Mouse (Mus musculus) left cerebral cortex, adult 18-20 months (tissue): ENCODE data around the gene Tulp3. TPM values are rescaled to one million over a fixed set of nuclear protein-coding genes. Genes with fewer than 3 reads are reported as not detected.

ENCODE experiments used
- total RNA-seq, 2 experiments: library from RNA; stranded (reverse); gene quantifications; 2 replicates each; pipeline ENCODE4 v1.2.3; 2021

Tulp3 gene
- total RNA-seq, 2 experiments from 2014 or later = 15.4 to 18.6 TPM

Other genes starting within 250 kb of the Tulp3 start
- gene Tspan9, start 212.3 kb downstream of the Tulp3 start, total RNA-seq = 10 to 100 TPM; 53.5 to 53.8 TPM
- 1 to 10 TPM in 1 of 2 experiments, under 1 TPM in 1; 0.56 to 1.9 TPM for gene Tead4, start 55.0 kb downstream of the Tulp3 start, total RNA-seq
- gene Rhno1, start 7.1 kb upstream of the Tulp3 start, total RNA-seq = 10 to 100 TPM; 18.0 to 18.8 TPM
- gene Foxm1, start 7.1 kb upstream of the Tulp3 start, total RNA-seq = 1 to 10 TPM; 1.1 to 1.2 TPM
- gene Tex52, start 19.6 kb upstream of the Tulp3 start, total RNA-seq = 1 to 10 TPM in 1 of 2 experiments, under 1 TPM in 1; 0.68 to 1.3 TPM
- gene Gm44596, start 19.7 kb upstream of the Tulp3 start, total RNA-seq = not detected
- gene Nrip2, start 43.4 kb upstream of the Tulp3 start, total RNA-seq = 10 to 100 TPM; 10.5 to 11.7 TPM
- 10 to 100 TPM; 24.1 to 25.0 TPM for gene Itfg2, start 69.1 kb upstream of the Tulp3 start, total RNA-seq
- 100 to 1,000 TPM; 124 to 128 TPM for gene Fkbp4, start 82.8 kb upstream of the Tulp3 start, total RNA-seq
- gene Pzp, start 170.9 kb upstream of the Tulp3 start, total RNA-seq = not detected
- 10 to 100 TPM; 10.3 to 11.6 TPM for gene A2ml1, start 225.8 kb upstream of the Tulp3 start, total RNA-seq